Mouse (Mus musculus): ENCODE measurements at regions not wholly inside any gene's neighbourhood (a gene's known extent, or its start where the extent isn't known, plus 50 kb on each side); places are given as distances from the start of the nearest gene placed in this dataset.

GRCm38 (mm10) chr16:30171381-30172079, 95.8 kb downstream of the Cpn2 start:
- TF ChIP-seq CTCF (IDR thresholded peaks at IDR 0.05; ENCODE audit: borderline replicate concordance, insufficient read depth, low read depth, low read length) = no peak
- TF ChIP-seq POLR2A (IDR thresholded peaks at IDR 0.05; ENCODE audit: borderline replicate concordance, insufficient read depth, low read length) = no peak
